Mouse (Mus musculus): ENCODE data around the gene Nfkb1.

DNA sequence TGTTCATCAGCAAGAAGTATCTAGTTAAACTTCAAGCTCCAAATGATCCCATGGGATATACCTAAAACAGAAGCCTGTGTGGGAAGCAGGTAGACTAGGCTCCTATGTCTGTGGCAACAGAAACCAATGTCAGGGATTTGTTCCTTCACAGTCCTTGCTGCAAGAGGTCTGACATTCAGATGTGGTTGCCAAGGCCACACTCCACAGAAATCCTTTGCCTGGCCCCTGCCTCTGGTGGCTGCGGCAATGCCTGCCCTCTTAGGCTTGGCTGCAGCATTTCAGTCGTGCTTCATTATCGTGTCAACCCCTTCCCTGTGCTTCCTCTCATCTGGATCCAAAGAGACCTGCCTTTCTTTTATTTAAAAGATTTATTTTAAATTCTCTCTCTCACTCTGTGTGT lies 1.7 kb upstream of the Nfkb1 start:
- TF ChIP-seq GABPA (IDR thresholded peaks at IDR 0.05; ENCODE audit: insufficient replicate concordance, low read depth, low read length) (no peak), TBP (conservative IDR thresholded peaks at IDR 0.05; ENCODE audit: low read depth, low read length) (no peak), POLR2A (IDR thresholded peaks at IDR 0.05; ENCODE audit: low read depth, low read length) (no peak), BHLHE40 (IDR thresholded peaks at IDR 0.05; ENCODE audit: low read depth, low read length) (no peak)

All from CH12.LX (cell line).